Mouse (Mus musculus) Muller cell, postnatal 12 days (primary cell): ENCODE measurements around the gene Ier3.
A peak's percentile ranks its signal among the peaks of the same experiment; 100 is the strongest.

Source experiments
- DNase-seq: peaks from one replicate; pipeline ENCODE4 v3.0.0-alpha.2; 2015; ENCODE audit errors: inconsistent ontology term

Gene Ier3

GRCm38 (mm10) chr17:35821439-35822430 is at the start of gene Ier3:
TSS of gene Ier3 (plus strand) at chr17:35821684.
- DNase-seq = peak; percentile 90

- peak; percentile 95 for DNase-seq
Observed at GRCm38 (mm10) chr17:35776811-35777609, 44.5 kb upstream of the Ier3 start.

GRCm38 (mm10) chr17:35778965-35779364 is 42.5 kb upstream of the Ier3 start:
- no peak for DNase-seq

- peak; percentile 59 for DNase-seq
Observed at GRCm38 (mm10) chr17:35779466-35780205, 41.8 kb upstream of the Ier3 start.

- no peak for DNase-seq
Observed at GRCm38 (mm10) chr17:35780362-35780761, 41.1 kb upstream of the Ier3 start.

GRCm38 (mm10) chr17:35782398-35782797 is 39.1 kb upstream of the Ier3 start:
- DNase-seq = no peak

- no peak for DNase-seq
Observed at GRCm38 (mm10) chr17:35782924-35783323, 38.6 kb upstream of the Ier3 start.

- DNase-seq = peak; percentile 82
Observed at GRCm38 (mm10) chr17:35783944-35784343, 37.5 kb upstream of the Ier3 start.

GRCm38 (mm10) chr17:35785140-35785539 is 36.3 kb upstream of the Ier3 start:
- no peak for DNase-seq

- DNase-seq = no peak
Observed at GRCm38 (mm10) chr17:35787493-35787892, 34.0 kb upstream of the Ier3 start.

- no peak for DNase-seq
Observed at GRCm38 (mm10) chr17:35788025-35788424, 33.5 kb upstream of the Ier3 start.

GRCm38 (mm10) chr17:35790933-35791332 is 30.6 kb upstream of the Ier3 start:
- DNase-seq = no peak

- no peak for DNase-seq
Observed at GRCm38 (mm10) chr17:35792837-35793236, 28.6 kb upstream of the Ier3 start.

GRCm38 (mm10) chr17:35795099-35795498 is 26.4 kb upstream of the Ier3 start:
- DNase-seq = no peak

GRCm38 (mm10) chr17:35795656-35796055 is 25.8 kb upstream of the Ier3 start:
- DNase-seq = peak; percentile 88

GRCm38 (mm10) chr17:35796835-35797234 is 24.6 kb upstream of the Ier3 start:
- DNase-seq = no peak

- DNase-seq = no peak
Observed at GRCm38 (mm10) chr17:35800905-35801304, 20.6 kb upstream of the Ier3 start.

- DNase-seq = no peak
Observed at GRCm38 (mm10) chr17:35803020-35803419, 18.5 kb upstream of the Ier3 start.

- DNase-seq = no peak
Observed at GRCm38 (mm10) chr17:35803858-35804399, 17.6 kb upstream of the Ier3 start.

GRCm38 (mm10) chr17:35808073-35808472 is 13.4 kb upstream of the Ier3 start:
- peak; percentile 87 for DNase-seq

GRCm38 (mm10) chr17:35809395-35809794 is 12.1 kb upstream of the Ier3 start:
- DNase-seq = no peak
